Mouse (Mus musculus) retina, adult 2 months (tissue): ENCODE data around the gene Fam71a.

Experiments
- DNase-seq: peaks from one replicate; pipeline ENCODE4 v3.0.0-alpha.2; 2012; ENCODE audit warnings: low read depth, low spot score

The Fam71a gene

DNA sequence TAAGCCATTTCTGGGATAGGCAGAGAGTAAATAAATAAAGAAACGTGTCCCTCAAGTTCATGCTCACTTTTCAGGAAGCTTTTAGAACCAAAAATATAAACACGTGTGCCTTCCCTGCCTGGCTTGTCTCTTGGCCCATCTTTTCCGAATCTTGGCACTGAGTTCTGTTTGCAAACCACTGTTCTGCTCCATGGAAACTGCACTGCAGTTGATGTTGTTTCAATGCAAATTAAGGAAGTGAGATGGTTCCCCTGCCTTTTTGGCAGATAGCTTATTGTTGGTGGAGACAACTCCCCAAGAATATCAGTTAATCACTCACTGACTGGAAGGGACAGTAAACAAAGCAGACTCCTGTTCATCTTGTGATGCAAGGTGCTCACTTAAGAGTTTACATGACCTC lies 41.9 kb downstream of the Fam71a start:
- DNase-seq = no peak

GRCm38 (mm10) chr1:191115514-191116238 lies 48.9 kb downstream of the Fam71a start:
- no peak for DNase-seq

GRCm38 (mm10) chr1:191114868-191115267 lies 49.7 kb downstream of the Fam71a start:
- no peak for DNase-seq
